Mouse (Mus musculus) embryonic fibroblast, embryonic 13.5 days (primary cell): ENCODE measurements at regions not wholly inside any gene's neighbourhood (a gene's known extent, or its start where the extent isn't known, plus 50 kb on each side); places are given as distances from the start of the nearest gene placed in this dataset.

Experiments
- CTCF ChIP-seq: IDR thresholded peaks from 2 replicates; pipeline ENCODE4 v1.5.1; 2011; ENCODE audit warnings: mild to moderate bottlenecking, control low read depth, low read length, moderate library complexity, borderline replicate concordance; ENCODE audit not compliant: insufficient read depth
- POLR2A ChIP-seq: IDR thresholded peaks from 2 replicates; pipeline ENCODE4 v1.6.1; 2011; ENCODE audit warnings: low read depth, mild to moderate bottlenecking, control low read depth, low read length, moderate library complexity

DNA sequence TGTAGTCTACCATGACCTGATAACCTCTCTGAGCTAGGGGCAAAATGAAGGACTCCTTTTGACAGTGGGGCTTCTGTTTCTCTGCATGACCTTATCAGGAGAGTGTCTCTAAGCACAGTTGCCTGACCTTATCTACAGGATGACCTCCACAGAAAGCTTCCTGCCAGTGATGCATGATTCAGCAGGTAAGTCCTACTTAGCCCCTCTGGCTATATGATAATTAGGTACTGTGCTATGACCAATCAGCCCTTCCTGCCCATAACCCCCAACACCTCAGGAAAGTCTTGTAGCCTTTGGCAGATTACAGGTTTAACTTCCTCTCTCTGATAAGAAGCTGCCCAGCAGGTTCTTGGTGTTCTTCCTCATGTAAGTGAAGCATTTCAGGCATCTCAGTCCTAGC lies 89.7 kb downstream of the Gm9733 start:
- TF ChIP-seq CTCF (no peak), POLR2A (no peak)
